Mouse (Mus musculus): ENCODE measurements around the gene AC129217.1.
"Not testable (repeated sequence)": the region's sequence is repeated elsewhere in the genome, so short reads cannot be mapped to it uniquely, and the experiment has no call there.

The AC129217.1 gene

DNA sequence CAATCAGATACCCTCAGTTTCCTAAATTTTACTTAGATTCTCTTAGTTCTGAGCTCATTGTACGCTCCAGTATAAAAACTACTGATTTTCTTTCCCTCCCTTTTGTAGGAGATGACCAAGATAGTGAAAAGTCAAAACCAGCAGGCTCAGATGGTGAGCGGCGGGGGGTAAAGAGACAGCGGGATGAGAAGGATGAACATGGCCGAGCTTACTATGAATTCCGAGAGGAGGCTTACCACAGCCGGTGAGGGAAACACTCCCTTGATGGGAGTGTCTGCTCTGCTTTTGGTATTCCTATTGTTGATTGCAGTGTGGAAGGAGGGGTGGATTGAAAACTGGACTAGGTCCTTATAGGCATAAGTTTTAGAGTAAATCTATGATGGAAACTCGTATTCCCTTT, 6.9 kb upstream of the AC129217.1 start:
- in situ Hi-C loops (cut with MboI, MseI): loop anchor here (5.0 to 10.0 kb wide), 2 partner anchors 45 to 82 kb away; no protein-coding TSS in a partner anchor

DNA sequence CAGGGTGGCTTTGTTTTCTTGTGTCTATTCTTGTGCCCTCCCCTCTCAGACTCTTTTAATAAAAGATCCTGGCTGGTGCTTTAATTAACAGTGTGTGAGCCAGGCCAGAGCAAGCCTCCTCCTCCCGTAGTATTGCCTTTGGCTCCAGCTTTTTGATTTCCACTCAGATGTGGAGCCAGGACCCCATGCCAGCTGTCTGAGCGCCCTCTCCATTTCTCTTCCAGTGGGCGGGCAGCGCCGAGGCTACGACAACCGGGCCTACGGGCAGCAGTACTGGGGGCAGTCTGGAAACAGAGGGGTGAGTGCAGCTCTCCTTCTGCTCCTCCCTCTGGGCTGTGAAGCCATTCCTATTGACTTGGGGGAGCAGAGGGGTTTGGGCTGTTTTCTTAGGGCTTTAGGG, 1.1 kb downstream of the AC129217.1 start:
- in situ Hi-C loops (cut with MboI, MseI): no loop called here

DNA sequence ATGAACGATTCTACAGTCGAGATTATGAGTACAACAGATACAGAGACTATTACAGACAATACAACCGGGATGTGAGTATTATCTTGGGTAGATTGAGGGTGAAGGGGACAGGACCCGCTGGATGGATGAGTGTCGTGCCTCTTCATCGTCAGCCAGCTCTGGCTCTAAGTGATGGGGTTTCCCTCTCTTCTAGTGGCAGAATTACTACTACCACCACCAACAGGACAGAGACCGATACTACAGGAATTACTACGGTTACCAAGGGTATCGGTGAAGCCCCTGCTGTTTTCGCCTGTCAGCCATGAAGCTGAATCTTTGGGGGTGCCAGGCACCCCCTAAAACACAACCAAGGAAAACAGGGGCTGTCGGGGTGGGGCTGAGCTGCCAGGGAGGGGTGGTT, 1.7 kb downstream of the AC129217.1 start:
- in situ Hi-C loops (cut with MboI, MseI): no loop called here

DNA sequence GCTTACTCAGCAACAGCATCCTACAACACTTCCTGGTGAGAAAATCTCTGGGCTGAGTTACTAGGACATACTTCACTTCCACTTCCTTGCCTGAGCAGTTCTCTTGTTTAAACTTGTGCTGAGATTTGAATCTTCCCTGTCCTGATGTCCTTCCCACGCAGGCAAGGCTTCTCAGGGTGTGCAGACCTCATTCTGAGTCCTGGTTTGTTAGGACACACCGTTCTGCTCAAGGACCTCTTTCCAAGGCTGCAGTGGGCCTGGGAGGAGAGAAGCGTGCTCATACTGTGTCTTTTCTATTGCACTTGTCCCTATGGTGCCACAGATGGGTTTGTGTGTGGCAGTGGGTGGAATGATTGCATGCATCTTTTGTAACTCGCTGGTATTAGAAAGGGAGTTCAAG, 3.4 kb downstream of the AC129217.1 start:
- in situ Hi-C loops (cut with MboI, MseI): no loop called here

DNA sequence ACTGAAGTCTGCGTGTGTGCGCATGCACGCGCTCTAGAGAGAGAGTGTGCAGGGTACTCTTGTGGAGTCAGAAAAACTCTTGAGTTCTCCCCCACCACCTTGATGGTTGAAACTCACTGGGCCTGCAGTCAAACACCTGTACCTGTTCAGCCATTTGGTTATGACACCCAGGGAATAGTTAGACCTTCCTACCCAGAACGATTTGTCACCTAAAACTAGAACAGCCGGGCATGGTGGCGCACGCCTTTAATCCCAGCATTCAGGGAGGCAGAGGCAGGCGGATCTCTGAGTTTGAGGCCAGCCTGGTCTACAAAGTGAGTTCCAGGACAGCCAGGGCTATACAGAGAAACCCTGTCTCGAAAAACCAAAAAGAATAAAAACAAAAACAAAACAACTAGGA, 6.8 kb downstream of the AC129217.1 start:
- in situ Hi-C loops (cut with MboI, MseI): not testable (repeated sequence)

DNA sequence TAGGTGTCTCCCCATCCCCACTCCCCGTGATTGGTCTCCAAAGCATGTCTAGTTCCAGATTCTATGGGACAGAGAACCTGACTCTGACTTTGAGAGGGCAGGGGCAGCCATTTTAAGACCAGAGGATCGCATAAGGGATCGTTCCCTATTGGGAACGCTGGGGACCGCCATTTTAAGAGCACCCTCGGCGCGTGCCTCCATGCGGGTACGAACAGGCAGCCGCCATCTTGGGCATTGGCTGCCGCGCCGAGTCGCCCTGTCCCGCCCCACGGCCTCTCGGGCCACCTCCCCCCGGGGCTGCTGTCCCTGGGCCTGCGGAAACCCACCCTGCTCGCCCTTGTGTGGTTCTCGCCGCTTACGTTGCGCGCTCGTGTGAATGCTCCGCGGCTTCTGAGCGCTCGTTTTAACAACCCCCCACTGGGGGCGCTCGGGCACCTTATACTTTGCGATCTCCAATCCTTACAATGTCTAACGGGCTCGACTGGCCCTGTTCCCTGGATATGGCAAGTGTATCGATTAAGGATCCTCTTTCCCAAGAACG, 7.7 kb downstream of the AC129217.1 start, which contains the start of gene Bscl2:
Gene Bscl2 (plus strand): TSS at position 217 of the 541 bp plus-strand sequence.
- in situ Hi-C loops (cut with MboI, MseI): no loop called here

DNA sequence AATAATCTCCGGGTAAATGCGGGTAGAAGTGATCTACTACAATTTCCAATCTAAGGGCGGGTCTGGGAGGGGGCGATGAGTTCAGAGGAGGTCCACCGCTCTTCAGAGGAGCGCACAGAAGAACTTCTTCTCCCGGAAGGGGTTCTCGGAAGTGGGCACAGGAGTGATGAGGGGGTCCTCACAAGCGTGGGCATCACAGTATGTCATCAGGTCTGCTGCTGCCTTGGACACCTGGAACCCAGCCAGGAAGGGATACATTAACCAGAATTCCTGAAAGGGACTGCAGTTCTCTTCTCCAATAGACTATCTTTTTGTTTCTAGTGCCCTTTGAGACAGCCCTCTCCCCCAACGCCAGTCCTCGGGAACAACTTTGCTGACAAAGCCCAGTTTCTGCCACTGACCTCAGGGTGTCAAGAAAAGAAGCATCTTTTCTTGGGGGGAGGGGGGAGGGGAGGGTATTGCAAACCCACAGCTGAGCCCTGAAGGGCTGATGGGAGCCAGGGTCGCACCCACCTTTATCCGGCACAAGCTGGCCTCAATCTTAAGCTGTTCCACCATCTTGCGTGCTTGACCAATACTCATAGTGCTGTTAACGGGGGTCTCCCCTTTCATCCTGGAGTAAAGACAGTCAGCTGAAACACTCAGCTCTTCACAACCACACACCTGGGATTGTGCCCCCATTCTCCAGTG, 8.6 kb downstream of the AC129217.1 start:
- in situ Hi-C loops (cut with MboI, MseI): no loop called here

DNA sequence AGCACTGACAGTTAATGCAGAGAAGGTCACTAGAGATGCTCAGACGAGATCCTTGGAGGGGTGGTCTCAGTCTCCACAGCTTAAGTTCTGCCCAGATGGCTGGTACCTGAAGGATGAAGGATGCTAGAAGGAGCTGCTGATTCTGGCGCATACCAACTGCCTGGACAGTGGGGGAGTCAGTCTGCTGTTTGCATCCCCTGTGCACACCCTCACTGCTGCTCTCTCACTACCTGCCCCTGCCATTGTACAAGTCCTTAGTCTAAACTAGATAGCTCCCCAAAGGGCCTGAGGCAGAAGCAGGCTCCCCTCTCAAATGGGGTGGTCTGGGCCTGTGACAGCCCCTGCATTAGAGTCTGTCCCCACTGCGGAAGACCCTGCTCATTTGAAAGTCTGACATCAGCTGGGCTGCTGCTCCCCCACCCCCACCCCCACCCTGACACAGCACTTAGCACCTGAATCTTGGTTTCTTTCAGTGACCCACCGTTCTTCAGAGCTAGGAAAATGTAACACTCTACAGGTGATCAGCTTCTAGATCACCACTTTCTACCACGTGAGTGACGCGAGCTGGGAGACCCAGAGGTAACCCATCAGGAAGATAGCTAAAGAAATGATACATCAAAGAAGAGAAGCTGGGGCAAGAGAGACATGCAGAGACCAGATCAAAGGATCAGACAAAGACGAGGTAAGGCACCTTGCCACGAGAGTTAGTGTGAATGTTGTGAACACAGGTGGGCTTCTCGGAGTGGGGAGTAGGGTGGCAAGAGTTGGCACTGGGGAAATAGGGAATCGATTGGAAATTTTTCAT, 9.7 kb downstream of the AC129217.1 start, which contains the start of gene Gng3:
Gene Gng3 (minus strand): TSS at position 92 of the 805 bp plus-strand sequence.
- in situ Hi-C loops (cut with MboI, MseI): no loop called here

DNA sequence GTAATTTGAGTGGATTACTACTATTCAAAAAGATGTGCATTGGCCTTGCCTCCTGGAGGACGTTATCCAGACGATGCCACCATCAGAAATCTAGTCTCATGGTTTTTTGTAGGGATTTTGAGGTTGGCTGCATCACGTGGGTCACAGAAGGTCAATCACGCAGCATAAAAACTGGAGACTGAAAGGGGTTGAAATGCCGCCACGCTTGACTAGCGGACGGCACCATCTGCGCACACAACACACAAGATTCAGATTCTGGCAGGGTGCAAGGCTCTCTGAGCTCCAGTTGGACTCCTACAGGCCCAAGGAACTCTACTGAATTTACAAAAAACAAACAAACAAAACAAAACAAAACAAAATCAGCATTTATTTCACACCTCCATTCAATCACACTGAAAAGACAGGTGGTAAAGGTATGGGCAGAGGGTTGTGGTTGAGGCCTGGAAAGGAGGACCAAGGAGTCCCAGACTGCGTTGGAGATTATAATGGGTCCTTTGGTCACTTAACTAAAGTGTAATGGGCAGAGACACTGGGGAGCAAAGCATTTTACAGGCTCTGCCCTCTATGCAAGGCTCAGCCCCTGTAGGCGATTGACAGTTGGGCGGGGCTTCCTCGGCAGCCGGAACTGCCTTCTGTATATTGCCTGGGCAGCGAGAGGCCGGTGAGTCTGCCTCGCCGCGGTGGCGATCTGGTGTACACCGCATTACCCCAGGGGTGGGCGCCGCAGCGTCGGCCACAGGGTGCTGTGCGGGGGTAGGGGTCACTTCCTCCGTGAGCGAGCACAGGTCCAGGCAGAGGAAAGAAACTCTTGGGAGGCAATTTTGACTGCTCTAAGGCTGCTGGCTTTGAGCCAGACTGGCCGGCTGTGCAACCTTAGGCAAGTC, 10.6 kb downstream of the AC129217.1 start:
- in situ Hi-C loops (cut with MboI, MseI): no loop called here

DNA sequence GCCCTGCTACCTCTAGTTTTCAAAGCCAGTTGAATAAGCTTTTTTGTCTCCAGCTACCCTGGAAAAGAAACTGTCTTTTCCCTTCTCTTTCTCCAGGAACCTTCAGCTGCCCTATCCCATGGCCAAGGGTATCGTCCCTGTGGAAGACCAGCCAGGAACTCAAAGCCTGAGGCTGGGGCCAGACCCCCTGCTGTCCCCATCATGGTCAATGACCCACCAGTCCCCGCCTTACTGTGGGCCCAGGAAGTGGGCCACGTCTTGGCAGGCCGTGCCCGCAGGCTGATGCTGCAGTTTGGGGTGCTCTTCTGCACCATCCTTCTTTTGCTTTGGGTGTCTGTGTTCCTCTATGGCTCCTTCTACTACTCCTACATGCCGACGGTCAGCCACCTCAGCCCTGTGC, 11.4 kb downstream of the AC129217.1 start:
- in situ Hi-C loops (cut with MboI, MseI): no loop called here

DNA sequence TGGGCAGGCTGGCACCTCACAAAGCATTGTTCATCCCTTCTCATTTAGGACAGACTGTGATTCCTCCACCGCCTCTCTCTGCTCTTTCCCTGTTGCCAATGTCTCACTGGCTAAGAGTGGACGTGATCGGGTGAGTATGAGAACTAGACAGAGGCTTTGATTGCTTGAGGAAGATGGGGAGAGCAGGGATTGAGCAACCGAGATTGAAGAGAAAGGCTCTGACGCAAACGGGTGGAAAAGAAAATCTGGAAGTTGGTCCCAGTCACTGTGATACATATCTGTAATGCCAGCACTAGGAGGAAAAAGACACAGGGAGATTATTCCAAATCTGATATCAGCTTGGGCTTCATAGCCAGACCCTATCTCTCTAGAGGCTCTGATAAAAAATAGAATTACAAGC, 13.4 kb downstream of the AC129217.1 start:
- in situ Hi-C loops (cut with MboI, MseI): no loop called here

DNA sequence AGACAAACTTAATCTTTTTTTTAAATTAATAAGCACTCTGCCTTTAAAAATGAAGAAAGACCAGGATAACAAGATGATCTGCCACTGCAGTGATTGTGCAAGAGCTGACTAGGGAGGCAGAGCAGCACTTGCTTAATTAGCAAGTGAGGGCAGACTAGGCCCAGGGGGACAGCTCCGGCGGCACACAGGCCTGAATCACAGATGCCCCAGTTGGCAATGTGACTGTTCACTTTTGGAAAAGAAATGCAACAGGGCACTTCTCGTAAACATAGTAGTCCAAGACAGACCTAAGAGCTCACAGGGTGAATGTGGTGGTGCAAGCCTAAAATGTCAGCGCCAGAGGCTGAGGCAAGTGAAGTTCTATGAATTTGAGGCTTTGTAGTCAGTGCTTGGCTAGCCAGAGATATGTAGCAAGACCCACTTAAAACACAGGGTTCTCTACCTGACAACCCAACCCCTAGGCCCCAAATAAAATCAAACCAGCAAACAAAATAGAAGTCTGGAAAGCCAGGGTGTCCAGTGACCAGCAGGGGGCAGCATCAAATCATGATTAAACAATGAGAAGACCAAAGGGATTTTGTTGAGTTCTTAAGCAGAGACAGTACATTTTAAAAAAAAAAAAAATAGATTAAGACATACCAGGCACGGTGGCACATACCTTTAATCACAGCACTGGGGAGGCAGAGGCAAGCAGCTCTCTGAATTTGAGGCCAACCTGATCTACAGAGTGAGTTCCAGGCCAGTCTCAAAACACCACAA, 15.0 kb downstream of the AC129217.1 start:
- in situ Hi-C loops (cut with MboI, MseI): no loop called here

DNA sequence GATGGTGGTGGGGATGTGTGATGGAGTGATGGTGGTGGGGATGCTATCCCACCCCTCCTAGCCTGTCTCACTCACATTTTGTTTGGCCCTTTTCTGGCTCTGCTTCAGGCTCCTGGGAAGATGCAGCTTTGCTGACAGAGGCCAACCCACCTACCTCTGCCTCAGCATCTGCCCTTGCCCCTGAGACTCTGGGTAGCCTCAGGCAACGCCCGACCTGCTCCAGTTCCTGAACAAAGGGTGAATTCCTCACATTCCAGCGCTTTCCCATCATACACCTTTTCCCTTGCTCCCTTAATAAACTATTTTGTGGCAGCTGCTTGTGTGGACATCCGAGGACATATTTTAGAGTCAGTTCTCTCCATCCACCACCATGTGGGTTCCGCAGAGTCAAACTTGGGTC, 18.8 kb downstream of the AC129217.1 start:
- in situ Hi-C loops (cut with MboI, MseI): no loop called here

DNA sequence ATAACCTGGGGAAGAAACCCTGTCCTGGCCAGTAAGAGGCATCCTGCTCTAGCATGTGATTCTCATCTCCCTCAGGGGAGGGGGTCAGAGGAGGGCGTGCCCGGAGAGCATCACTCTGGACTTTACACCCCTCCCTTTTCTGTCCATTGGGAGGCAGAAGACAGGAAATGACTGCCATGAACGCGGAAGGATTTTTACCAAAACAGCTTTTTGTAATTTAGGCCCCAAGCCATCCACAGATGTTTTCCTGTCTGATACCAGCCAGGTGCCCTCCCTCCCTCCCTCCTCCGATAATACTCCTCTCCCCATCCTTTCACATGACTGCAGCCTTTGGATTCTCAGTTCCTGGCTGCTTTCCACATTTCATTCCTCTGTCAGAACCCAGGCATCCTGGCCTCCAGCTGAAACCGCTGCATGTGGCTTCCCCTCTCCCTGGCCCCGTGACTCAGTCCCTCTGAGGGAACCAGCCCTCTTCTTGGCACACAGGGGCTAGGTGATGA, 20.9 kb downstream of the AC129217.1 start, which contains the start of gene Lrrn4cl:
Gene Lrrn4cl (plus strand): TSS at position 367 of the 500 bp plus-strand sequence.
- in situ Hi-C loops (cut with MboI, MseI): no loop called here

DNA sequence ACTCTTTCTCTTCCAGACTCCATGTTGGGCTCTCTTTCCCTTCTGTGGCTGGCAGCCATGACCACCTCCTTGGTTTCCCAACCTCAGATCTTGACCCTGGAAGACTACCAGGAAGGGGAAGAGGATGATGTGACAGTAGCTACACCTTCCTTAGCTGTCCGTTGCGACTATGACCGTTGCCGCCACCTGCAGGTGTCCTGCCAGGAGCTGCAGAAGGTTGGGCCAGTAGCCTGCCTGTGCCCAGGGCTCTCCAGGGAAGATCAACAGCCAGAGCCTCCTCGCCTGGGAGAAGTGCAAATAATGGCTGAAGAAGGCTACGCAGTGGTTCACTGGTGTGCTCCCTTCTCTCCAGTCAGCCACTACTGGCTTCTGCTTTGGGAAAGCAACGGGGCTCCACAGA, 22.1 kb downstream of the AC129217.1 start:
- in situ Hi-C loops (cut with MboI, MseI): no loop called here

DNA sequence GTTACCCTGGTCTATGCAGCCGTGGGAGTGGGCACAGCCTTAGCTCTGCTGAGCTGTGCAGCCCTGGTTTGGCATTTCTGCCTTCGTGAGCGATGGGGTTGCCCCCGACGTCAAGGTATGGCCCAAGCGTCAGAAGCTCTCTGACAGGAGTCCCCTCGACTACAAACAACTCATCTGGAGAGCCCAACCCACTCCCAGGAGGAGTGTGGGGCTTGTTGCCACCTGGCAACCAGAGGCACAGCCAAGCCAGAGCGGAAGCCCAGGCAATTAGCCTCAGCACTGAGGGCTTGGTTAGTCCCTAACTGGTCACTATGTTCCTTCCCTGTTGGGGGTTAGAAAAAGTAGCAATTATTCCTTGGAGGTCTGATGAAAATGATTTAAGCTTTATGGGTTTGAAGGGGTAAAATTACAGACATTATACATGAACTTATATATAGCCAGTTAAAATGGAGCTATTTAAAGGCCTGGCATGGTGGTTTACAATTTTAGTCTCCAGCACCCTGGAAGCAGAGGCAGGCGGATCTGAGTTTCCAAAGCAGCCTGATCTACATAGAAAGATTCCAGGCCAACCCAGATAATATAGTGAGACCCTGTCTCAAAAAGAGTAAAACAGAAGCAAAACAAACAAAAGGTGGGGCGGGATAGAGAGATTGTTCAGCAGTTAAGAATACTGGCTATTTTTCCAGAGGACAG, 22.8 kb downstream of the AC129217.1 start:
- in situ Hi-C loops (cut with MboI, MseI): no loop called here

DNA sequence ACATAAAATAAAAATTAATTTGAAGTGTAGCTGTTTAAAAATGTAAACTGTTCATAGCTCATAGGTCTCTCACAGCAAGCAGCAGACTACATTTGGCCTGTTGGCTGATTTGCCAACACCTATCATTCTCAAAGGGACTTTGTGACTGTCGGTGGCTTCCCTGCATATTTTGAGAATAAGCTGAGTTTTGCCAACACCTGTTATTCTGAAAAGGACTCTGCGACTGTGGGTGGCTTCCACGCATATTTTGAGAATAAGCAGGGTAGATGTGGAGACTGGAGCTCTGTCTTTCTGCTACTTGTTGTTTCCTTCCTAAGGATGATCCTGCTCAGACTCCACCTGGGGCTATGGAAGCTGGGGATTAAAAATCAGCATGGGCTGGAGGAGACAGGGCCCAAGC, 23.5 kb downstream of the AC129217.1 start:
- in situ Hi-C loops (cut with MboI, MseI): no loop called here

DNA sequence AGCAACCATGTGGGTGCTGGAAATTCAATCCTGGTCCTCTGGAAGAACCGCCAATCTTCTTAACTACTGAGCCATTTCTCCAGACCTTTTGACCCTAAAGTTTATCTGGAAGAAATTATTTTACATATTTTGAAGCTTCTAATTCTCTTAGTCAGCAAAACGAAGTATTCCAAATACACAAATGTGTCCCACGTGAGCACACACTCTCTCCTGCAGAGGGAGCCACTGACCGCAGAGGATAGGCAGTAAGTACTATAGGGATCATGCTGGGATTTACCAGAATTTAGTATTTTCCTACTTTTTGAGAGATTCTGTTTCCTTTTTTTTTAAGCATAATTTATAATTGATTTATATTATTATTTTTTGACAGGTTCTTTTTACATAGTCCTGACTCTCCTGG, 28.1 kb downstream of the AC129217.1 start:
- in situ Hi-C loops (cut with MboI, MseI): loop anchor here (5.0 kb wide), 1 partner anchor 250 kb away; no protein-coding TSS in a partner anchor

DNA sequence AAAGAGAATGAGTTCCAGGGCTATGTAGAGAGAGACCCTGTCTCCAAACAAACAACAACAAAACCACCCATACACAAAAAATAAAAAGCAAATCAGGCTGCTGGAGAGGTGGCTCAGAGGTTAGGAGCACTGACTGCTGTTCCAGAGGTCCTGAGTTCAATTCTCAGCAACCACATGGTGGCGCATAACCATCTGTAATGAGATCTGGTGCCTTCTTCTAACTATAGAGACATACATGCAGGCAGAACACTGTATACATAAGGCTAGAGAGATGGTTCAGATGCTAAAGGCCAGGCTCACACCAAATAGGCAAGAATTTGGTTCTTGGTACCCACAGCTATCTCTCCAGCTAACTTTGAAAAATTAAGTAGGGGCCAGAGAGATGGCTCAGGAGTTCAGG, 29.4 kb downstream of the AC129217.1 start:
- in situ Hi-C loops (cut with MboI, MseI): loop anchor here (5.0 kb wide), 1 partner anchor 248 kb away; no protein-coding TSS in a partner anchor

DNA sequence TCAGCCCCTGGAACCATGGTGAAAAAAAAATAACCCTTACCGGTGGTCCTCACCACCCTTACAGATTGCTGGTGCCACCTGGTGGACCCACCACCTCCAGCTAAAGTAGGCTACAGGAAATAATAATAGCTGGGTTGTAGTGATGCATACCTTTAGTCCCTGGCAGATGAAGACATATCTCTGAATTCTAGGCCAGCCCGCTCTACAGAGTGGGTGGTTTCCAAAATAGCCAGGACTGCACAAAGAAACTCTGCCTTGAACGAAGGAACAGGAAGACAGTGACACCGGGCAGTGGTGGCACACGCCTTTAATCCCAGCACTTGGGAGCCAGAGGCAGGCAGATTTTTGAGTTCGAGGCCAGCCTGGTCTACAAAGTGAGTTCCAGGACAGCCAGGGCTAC, 34.7 kb downstream of the AC129217.1 start:
- in situ Hi-C loops (cut with MboI, MseI): no loop called here

All from T-helper 2 cell (primary cell).